19 mouse cellular contexts compared by ENCODE assay signal in the genomic region with DNA sequence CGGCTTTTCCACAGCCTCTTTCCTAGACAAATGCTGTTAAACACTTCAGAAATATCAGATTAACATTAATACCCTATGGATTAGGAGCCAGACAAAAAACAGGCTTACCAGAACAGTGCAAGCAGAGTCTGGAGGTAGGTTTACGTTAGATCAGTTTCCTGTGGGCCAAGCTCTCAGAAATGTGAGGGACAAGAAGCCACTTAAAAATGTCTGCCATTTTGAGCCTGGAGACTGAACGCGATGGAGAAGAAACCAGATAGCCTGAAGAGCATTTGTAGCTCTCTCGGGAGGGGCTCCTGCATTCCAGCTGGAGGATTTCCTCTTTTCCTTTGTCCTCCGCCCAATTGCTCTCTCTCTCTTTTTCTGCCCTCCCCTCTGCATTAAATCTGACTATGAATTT.
DNase-seq lines count a peak whose midpoint lies in the region; ATAC-seq lines count a peak whose summit lies in the region.
"Had no signal": no experiment of that assay in that cellular context is flagged by ENCODE, and none has a peak within 500 bp of the region (broad histone marks: within the 10 kb centered on the region; RNA-seq: fewer than 3 reads in every experiment).

No protein-coding gene starts in this region.

- H3K4me1 ChIP-seq in heart, embryonic 13.5 days: peaks cover 5% of the 10 kb centered on the region; the same call in 1 of the 2 replicates
- no peaks in the 10 kb centered on the region for H3K4me1 ChIP-seq in heart, embryonic 12.5 days (replicated peaks)
- H3K4me1 ChIP-seq in embryonic facial prominence, embryonic 14.5 days (ENCODE audit: control insufficient read depth, insufficient read depth, low read length): 0 out of 2 replicates have a peak, but pooled peaks cover 8% of the 10 kb centered on the region
- H3K4me1 ChIP-seq: forebrain, embryonic 15.5 days; heart, embryonic 10.5 days; intestine, embryonic 15.5 days had no signal

- peak overlapping the region; percentile 3; the same call in 1 of the 2 replicates for H3K4me2 ChIP-seq in heart, embryonic 13.5 days
- no peak overlapping the region for H3K4me2 ChIP-seq in heart, embryonic 12.5 days
- H3K4me2 ChIP-seq in embryonic facial prominence, embryonic 14.5 days (ENCODE audit: low read depth, low read length): no peak overlapping the region
- H3K4me2 ChIP-seq: forebrain, embryonic 15.5 days; hindbrain, embryonic 14.5 days; intestine, embryonic 15.5 days had no signal

- 28% methylated on average over 6 of the region's 6 CpGs for WGBS in heart, embryonic 13.5 days
- 21% methylated on average over 6 of the region's 6 CpGs for WGBS in heart, embryonic 12.5 days
- 13% methylated on average over 6 of the region's 6 CpGs for WGBS in embryonic facial prominence, embryonic 14.5 days

- no peaks in the 10 kb centered on the region for H3K27me3 ChIP-seq in heart, embryonic 13.5 days (replicated peaks)
- no peaks in the 10 kb centered on the region for H3K27me3 ChIP-seq in heart, embryonic 12.5 days (replicated peaks)
- no peaks in the 10 kb centered on the region for H3K27me3 ChIP-seq in embryonic facial prominence, embryonic 14.5 days (replicated peaks; ENCODE audit: control insufficient read depth, insufficient read depth, low read length)
- H3K27me3 ChIP-seq: CH12.LX; forebrain, embryonic 15.5 days; intestine, embryonic 15.5 days had no signal

- H3K27ac ChIP-seq in heart, embryonic 13.5 days (replicated peaks): no peak overlapping the region
- H3K27ac ChIP-seq in heart, embryonic 12.5 days (ENCODE audit: poor library complexity, severe bottlenecking): no peak overlapping the region
- H3K27ac ChIP-seq in embryonic facial prominence, embryonic 14.5 days (replicated peaks; ENCODE audit: low read depth, low read length): no peak overlapping the region
- H3K27ac ChIP-seq: forebrain, embryonic 15.5 days; heart, embryonic 10.5 days; hindbrain, embryonic 10.5 days; hindbrain, embryonic 14.5 days; intestine, embryonic 15.5 days had no signal

- no peak overlapping the region for H3K9ac ChIP-seq in heart, embryonic 13.5 days
- no peak overlapping the region for H3K9ac ChIP-seq in heart, embryonic 12.5 days
- no peak overlapping the region for H3K9ac ChIP-seq in embryonic facial prominence, embryonic 14.5 days (ENCODE audit: low read depth, low read length)
- H3K9ac ChIP-seq: forebrain, embryonic 15.5 days; hindbrain, embryonic 14.5 days; intestine, embryonic 15.5 days had no signal

- H3K36me3 ChIP-seq in heart, embryonic 13.5 days: no peaks in the 10 kb centered on the region
- H3K36me3 ChIP-seq in heart, embryonic 12.5 days: no peaks in the 10 kb centered on the region
- H3K36me3 ChIP-seq in embryonic facial prominence, embryonic 14.5 days (ENCODE audit: control insufficient read depth, insufficient read depth, low read length): no peaks in the 10 kb centered on the region
- H3K36me3 ChIP-seq: forebrain, embryonic 15.5 days; heart, embryonic 10.5 days; hindbrain, embryonic 10.5 days; intestine, embryonic 15.5 days had no signal

- no peak for ATAC-seq in heart, embryonic 13.5 days (ENCODE audit: extremely low read depth, insufficient number of reproducible peaks, low FRiP score, low TSS enrichment)
- ATAC-seq in heart, embryonic 12.5 days (ENCODE audit: insufficient number of reproducible peaks, low FRiP score): no peak
- peak; percentile 91 for ATAC-seq in embryonic facial prominence, embryonic 14.5 days (ENCODE audit: low read depth)
- ATAC-seq: forebrain, embryonic 15.5 days; intestine, embryonic 15.5 days had no signal

- H3K9me3 ChIP-seq in heart, embryonic 13.5 days: no peaks in the 10 kb centered on the region
- H3K9me3 ChIP-seq in heart, embryonic 12.5 days (replicated peaks): no peaks in the 10 kb centered on the region
- H3K9me3 ChIP-seq in embryonic facial prominence, embryonic 14.5 days (ENCODE audit: control insufficient read depth, low read length): no peaks in the 10 kb centered on the region
- H3K9me3 ChIP-seq: forebrain, embryonic 15.5 days; heart, embryonic 10.5 days; hindbrain, embryonic 10.5 days; intestine, embryonic 15.5 days had no signal

- DNase-seq in ES-CJ7 (ENCODE audit: low read depth, low spot score) (peak; percentile 31), ZHBTc4 (ENCODE audit: low read depth, low spot score) (peak; percentile 51)
- DNase-seq in embryonic facial prominence, embryonic 14.5 days (ENCODE audit: low spot score): peak; percentile 68
- DNase-seq in layer of hippocampus, adult 9-10 months (ENCODE audit: low spot score): no peak
- no peak for DNase-seq in cerebellum, adult 11-12 months
- DNase-seq: adrenal gland, postnatal 25 days; cerebellum, adult 2 months; cerebellum, postnatal 10 days; embryo, embryonic 11 days; gastrocnemius, postnatal 25 days; kidney, adult 18-20 months had no signal

- H3K4me3 ChIP-seq in heart, embryonic 13.5 days: no peak overlapping the region
- H3K4me3 ChIP-seq in heart, embryonic 12.5 days: no peak overlapping the region
- no peak overlapping the region for H3K4me3 ChIP-seq in embryonic facial prominence, embryonic 14.5 days (ENCODE audit: low read depth, low read length)
- H3K4me3 ChIP-seq: forebrain, embryonic 15.5 days; heart, embryonic 10.5 days; hindbrain, embryonic 10.5 days; intestine, embryonic 15.5 days had no signal

Comparison
In these comparisons a context has a peak if more than half of its experiments do, and no peak if none do; other contexts are left out.
1. DNase-seq: peak in ES-CJ7 (single experiment), ZHBTc4 (single experiment) and embryonic facial prominence, embryonic 14.5 days (single experiment); none in layer of hippocampus, adult 9-10 months (single experiment) and cerebellum, adult 11-12 months (single experiment).